Mouse (Mus musculus): ENCODE measurements around the gene Zfp644.
"Not testable (repeated sequence)": the region's sequence is repeated elsewhere in the genome, so short reads cannot be mapped to it uniquely, and the experiment has no call there.

Gene Zfp644

DNA sequence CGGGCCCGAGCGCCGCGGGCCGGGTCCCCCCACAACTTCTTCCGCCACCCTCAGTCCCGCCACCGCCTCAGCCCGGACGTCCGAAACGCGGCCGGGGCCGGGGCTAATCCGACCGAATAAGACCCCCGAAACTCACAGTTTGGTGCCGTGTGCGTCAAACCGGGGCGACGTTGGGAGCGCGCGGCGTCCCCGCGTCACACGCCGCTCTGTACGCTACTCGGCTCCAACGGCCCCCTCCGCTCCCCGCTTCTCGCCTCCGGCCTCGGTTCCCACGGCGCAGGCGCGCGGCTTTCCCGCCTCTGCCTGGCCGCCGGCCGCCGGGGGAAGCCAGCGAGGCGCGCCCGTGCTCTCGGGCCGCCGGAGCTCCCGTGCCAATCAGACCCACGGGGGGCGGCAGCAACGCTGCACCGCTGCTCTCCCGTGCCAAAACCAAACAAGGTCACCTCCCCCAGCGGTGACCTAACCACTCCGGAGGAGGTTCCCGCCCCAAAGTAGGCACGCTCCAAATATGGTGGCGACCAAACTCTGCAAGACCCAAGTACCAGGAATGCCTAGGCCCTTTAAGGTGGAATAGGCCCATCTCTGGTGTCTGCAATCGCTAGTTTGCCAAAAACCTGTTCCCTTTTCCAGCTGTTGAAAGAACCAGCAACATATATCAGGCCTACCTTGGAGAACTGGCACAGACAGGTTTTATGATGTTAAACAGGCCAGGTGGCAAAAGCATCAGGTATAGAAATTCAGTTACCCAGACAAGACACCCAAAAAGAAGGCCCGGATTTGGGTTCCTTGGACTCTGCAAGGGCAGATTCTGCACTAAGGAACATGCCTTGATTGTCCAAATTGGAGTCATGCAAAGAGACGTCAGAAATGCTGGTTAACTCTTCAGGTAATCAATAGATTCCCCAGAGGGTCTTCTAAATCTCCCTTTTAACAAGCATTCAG lies at the start of gene Zfp644:
TSS of gene Zfp644 (minus strand) at position 892 of the 942 bp plus-strand sequence.
- DNase-seq = peak; percentile 87

DNA sequence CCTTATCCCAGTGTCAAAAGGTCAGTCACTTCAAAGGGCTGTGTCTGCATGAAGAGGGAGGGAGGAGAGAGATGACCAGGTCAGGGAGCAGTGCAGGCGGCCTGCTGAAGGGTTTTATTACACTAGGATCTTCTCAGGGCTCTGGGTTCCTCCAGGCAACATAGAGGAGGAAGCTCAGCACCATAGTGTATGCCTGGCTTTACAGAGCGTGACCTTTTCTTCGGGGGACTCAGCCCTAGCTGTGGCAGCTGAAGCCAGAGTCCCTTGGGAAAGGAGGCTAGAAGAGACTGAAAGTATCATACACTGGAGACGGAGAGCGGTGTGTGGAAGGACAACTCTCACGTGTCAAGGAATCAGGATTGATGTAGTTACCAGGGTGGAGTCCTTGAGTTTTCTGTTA lies 42.6 kb upstream of the Zfp644 start:
- DNase-seq = no peak

DNA sequence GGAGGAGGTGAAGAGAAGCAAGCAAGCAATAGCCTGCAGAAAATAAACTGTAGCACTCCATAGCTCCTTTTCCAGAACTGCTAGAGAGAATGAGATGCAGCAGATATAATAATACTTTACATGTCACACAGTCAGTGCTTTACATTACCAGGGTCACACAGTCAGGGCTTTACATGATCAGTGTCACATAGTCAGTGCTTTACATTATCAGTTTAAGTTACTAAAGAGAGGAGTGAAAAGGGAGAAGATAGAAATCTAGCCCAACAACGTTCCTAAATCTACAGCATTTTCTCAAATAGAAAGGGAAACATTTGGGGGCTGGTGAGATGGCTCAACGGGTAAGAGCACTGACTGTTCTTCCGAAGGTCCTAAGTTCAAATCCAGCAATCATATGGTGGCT lies 26.4 kb upstream of the Zfp644 start:
- DNase-seq = no peak

DNA sequence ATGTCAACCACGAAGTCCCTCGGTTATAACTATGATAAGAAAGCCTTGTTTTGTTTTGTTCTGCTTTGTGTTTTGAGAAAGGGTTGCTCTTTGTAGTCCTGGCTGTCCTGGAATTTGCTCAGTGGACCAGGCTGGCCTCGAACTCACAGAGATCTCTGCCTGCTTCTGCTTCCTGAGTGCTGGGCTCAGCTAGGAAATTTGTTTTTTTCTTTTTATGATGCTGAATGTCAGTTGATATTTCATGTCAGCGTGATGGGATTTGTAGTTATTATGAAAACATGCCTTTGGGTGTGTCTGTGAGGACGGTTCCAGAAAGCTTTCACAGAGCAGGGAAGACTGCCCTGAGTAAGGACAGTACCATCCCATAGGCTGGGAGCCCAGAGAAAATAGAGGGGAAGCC lies 25.7 kb upstream of the Zfp644 start:
- DNase-seq = no peak

DNA sequence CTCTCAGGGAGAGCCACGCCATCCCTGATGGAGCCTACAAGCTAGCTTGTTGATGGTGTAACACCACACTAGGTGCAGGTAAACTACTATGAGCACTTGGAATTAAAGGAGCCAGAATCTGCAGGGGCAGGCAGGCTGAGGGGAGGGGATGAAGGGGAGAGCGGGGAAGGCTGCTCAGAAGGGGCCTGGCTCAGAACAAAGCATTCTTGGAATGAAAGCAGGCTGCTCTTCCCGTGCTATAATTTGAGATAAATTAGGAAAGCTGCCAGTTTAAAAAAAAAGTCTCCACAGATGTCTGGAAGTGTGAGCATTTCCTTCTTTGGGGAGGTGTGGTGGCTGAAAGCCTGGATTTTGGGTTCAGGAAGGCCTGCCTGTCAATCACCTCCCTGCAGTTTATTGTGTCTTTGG lies 14.8 kb upstream of the Zfp644 start:
- no peak for DNase-seq

DNA sequence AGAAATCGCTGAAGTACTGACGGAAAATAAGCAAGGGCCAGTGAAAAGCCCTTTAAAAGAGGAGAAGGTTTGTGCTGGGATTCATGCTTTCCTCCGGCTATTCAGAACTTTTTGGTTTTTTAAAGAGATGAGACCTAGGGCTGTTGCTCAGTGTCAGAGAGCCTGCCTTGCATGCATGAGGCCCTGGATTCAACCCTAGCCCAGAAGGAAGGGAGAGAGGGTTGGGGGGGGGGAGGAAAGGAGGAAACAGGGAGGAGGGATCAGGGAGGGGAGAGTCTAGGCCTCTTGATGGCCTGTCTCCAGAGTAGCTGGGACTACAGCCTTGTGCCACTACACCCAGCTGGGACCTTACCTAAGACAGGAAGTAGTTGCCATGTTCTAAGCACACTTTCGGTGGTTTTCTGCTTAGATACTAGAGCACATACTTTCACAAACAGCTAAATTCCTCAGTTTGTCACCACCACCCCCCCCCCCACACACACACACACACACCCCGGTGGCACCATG lies 14.2 kb upstream of the Zfp644 start:
- no peak for DNase-seq

DNA sequence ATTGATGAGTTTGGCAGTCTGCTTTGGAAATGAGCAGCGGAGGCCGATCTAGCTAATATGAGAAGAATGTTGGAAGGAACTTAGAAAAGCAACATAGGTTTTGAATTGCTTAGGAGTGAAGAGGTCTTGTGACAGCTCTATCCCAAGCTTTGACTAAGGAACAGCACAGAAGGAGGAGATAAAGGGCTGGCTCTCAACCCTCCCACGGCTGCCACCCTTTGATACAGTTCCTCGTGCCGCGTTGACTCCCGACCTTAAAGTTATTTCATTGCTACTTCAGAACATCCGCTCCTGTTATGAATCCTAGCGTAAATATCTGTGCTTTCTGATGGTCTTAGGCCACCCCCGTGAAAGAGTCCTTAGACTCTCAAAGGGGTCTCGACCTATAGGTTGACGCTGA lies 13.5 kb upstream of the Zfp644 start:
- peak; percentile 79 for DNase-seq

DNA sequence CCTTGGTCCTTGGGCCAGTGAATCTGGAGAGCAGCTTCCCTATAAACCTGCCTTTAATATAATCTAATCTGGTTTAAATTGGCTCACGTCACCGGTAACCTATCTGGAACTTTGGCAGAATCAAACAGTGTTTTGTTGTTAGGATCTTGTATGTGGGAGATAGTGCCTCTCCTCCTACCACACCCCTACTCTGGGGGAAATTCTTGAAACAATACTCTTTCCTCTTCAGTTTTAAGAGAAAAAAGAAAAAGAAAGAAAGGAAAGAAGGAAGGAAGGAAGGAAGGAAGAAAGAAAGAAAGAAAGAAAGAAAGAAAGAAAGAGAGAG lies 13.0 kb upstream of the Zfp644 start:
- no peak for DNase-seq

DNA sequence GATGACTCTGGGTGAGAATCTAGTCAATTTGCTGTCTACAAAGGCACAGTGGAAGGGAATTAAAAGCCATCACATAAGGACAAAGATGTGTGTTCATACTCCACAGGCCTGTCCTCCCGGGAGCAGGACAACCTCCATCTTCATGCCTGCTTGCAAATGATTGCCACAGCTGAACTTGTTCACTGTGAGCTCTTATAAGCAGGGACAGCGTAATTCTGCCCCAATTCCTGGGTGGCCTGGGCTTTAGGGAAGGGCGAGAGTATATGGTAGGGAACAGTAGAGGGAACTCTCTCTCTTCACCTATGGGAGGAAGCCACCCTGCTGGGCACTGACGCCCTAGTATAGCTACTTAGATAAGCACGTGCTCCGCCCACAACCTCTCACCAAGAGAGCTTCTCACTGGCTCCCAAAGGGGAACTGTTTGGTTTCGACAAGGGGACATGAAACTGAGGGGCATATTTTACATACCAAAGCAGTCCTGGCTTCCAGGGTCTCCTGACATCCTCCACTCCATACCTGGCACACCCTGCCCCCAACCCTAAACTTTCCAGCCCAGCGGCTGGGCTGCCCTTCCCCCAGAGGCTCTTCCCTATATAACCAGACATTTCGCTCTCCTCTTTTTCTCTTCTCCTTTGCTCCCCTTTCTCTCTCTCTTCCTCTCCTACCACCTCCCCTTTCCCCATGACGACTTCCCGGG lies 12.4 kb upstream of the Zfp644 start:
- DNase-seq = peak; percentile 90

DNA sequence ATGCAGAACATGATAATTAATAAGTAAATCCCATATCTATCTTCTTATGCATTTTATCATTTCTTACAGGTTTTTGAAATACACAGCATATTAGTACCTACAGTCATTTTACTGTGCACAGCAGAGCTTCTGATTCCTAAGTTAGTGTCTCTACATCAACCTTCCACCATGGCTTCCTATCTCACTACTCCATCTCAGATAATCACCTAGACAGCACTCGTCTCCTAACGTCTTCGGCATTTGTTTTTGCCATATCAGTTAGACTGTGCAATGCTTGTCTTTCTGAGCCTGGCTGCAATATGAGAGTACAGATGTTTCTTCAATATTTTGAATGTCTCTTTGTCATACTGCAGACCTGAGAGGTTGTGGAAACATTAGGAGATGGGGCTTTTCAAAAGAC lies 9.3 kb upstream of the Zfp644 start:
- DNase-seq = no peak

DNA sequence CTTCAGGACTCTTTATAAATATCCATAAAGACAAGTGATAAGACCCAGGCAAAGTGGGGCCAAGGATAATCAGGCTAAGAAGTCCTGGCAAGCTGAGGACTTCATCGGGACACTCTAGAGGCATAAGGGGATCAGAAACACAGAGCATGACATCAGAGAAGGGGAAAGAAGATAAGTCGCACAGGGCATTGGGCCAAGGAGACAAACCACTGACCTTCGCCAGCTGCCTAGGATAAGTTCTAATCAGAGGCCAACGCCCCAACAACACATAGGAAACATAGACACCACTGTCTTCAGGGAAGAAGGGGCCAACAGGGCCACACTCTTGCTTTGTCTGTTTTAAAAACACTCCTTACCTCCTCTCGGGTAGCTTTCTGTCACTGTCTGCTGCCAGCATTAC lies 8.1 kb upstream of the Zfp644 start:
- peak; percentile 72 for DNase-seq

DNA sequence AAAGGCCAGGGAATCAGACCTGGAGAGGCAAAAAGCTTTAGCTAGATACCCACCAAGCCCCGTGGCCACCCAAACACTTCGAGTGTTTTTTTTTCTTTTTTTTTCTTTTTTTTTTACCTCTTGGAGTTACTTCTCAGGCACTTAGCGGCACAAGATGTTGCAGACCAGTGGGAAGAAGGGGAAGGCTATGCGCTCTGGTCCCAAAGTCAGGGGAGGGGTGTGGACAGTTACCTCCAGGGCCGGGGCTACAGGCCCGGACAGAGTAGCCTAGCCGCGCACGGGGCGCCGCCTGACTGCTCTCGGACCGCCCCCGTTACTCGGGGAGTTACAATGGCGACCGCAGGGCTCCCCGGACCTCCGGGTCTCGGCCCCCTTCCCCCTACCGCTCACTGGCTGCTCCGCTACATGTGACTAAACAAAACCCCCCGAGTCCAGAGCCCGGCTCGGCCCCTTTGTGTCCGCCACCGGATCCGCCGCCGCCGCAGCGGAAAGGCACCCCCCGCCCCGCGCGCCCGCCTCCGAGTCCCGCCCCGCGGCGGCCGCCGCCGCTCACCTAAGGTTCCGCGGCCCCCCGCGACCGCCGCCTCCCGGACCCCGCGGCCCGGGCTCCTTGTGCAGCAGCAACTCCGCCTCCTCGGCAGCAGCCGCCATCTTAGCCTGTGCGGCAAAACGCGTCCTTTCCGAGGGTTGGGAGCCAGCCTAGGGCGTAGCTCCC lies 1.2 kb downstream of the Zfp644 start:
- DNase-seq = peak; percentile 77

DNA sequence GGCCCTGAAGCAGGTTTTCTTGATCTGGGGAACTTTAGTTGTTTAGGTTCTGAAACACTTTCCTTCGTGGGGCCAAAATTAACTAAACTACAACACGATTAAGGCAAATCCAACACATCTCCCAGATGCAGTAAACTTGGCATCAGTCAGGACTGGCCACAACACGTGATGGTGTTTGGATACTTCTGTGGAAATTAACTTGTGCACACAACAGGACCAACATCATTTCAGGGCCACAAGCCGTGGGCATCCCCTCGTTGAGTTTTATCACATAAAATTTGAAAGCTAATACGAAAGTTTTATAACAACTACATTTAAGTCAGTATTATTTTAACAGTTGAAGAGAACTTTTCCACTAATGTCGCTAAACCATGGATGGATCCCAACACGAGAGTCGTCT lies 1.9 kb downstream of the Zfp644 start:
- DNase-seq = no peak

DNA sequence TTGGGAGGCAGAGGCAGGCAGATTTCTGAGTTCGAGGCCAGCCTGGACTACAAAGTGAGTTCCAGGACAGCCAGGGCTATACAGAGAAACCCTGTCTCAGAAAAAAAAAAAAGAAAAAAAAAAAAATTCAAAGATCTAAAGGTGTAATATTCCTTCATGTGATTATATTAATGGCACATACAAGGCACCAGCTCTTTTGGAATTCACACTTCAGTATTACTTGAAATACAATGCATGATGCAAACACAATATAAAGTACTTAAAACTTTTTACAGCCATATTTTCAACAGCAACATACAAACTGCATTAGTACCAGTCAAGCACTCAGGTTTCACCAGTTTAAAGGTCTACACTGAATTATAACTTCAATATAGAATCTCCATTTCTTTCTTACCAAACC lies 2.4 kb downstream of the Zfp644 start:
- no peak for DNase-seq

DNA sequence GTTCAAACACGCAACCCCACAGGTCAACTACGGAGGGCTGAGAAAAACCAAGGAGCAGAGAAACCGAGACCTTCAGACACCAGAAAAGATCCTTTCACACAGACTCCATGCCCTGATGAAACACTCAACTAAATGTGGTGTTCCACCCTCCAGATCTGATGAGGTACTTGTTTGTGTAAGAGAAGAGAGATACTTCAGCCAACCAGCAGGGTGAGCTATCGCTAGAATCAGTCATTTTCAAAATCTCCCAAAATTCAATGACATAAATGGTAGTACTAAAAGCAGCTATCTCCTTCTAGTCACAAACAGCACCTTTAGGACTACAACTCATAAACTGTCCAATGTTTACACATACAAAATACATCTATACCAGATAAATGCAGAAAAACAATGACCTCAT lies 4.1 kb downstream of the Zfp644 start:
- no peak for DNase-seq

DNA sequence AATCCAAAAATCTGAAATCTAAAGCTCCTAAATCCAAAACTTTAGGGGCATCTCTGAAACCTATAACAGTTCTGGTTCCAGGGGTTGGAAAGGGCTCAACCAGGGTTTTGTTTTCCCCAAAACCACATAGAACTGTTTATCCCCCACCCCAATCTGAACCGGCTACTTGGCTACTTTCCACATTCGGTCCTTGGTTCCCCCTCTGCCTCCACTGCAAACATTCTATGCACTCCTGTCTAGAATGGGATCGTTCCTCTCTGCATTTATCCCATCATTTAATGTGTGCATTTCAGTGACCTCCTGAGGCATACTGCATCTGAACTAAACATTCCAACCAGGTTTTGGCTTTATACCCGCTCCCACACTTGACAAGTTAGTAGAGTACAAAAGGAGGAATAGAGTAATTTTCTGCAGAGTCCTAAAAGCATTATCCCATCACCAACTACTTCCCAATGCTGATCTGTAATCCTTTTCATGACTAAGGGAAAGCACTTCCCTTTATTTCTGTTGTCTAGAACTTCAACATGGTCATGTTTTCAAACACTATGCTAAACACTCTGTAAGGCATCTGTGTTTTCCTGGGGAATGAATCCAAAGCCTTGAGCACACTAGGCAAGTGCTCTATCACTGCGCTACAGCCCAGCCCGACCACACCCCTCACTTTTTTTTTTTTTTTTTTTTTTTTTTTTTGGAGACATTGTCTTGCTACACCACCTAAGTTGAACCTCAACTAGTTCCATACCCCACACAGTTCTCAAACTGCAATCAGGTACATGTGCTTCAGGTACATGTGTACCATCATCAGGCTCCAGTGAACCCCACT lies 16.2 kb downstream of the Zfp644 start:
- DNase-seq = no peak

DNA sequence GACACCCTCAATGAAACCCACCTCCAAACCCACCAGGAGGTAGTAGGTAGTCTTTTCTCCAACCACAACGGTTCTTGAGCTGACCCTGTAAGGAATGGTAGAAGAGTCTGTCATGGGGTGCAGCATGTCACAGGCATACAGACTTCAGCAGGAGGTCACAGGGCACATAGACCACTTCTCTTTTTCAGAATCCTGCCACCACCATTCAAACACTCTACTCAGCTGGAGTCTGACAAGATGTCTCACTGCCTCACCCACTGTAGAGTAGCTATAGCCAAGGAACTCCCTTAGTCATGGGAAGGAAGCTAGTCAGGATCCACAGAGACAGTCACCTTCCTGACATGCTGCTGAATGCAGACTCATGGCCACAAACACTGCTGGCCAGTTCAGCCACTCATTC lies 17.4 kb downstream of the Zfp644 start:
- DNase-seq = no peak

DNA sequence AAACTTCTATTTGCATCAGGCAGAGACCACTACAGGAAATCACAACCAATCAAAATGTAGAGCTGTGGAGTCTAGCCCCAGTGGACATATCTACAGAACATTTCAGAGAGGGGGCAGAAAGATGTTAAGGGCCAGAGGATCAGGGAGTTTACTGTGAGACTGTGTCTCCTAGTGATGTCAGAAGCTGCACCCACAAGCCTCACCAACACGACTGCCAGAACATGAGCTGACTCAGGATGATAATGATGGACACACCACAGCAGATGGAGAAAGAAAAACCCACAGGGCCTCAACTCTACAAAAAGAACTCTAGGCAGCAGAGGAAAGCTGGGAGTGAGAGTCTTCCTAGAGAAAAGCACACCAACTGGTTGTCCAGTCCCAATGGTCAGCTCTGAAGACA lies 18.3 kb downstream of the Zfp644 start:
- not testable (repeated sequence) for DNase-seq

DNA sequence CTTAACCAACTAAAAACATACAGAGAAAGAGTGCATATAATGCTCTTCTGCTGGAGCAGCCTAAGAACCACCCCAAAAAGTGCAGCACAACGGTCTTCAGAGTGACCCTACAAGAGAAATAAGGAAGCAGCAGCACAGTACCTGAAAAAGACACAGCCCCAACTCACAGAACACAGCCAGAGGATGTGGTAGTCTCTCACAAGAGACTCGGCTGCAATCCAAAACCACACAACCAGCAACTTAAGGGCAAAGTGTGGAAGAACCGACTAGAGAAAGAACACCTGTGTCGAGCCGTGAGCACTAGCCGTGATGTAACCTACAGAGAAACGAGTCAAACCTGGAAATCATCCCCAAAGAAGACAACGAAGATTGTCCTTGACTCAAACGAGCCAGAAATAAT lies 20.3 kb downstream of the Zfp644 start:
- DNase-seq = no peak

DNA sequence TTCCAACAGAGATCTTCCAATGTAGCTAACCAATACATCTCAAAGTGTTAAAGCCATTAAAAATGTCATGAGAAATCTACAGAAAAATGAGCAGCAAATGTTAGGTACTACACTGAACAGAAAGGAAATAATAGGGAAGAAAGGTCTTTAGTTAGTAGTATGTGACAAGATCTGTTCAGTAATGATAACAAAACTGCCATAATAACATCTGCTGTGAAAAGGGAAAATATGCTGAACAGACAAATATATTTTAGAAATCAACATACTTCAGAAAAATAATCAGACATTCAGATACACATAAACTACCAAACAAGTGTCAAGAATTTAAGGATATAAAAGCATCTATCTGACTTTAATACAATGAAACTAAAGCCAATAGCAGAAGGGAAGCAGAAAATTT lies 24.5 kb downstream of the Zfp644 start:
- DNase-seq = no peak

DNA sequence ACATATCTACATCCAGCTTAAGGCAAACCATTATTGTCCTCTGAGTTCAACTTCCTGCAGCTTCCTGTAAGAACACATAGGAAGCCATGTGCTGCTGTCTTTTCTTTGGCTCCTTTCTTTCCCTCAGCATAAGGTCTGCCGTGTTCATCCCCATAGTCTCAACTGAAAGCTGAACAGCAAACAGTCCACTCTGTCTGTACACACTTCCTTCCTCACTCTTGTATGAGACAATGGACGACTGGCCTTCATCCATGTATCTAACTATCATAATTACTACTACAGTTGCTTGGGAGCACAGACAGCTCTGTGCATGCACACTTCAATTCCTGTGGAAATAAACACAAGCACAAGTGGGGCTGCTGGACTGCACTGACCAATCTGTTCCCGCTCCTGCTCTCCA lies 25.2 kb downstream of the Zfp644 start:
- DNase-seq = no peak

DNA sequence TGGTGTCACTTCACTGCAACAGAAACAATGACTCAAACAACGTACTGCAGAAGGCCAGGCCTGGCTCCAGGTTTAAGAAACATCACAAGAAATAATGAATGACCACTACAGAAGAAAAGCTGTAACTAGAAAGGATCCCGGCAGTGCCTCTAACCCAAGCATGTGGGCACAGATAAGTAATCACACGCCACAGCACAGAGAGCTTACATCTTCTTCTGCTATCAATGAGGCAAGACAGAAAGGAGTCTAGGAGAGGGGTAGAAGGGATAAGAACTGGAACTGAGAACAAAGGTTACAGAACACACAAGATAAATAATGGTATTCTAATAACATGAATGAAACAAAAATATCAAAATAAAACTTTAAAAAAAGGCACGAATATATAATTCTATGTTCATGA lies 32.2 kb downstream of the Zfp644 start:
- DNase-seq = peak; percentile 46

DNA sequence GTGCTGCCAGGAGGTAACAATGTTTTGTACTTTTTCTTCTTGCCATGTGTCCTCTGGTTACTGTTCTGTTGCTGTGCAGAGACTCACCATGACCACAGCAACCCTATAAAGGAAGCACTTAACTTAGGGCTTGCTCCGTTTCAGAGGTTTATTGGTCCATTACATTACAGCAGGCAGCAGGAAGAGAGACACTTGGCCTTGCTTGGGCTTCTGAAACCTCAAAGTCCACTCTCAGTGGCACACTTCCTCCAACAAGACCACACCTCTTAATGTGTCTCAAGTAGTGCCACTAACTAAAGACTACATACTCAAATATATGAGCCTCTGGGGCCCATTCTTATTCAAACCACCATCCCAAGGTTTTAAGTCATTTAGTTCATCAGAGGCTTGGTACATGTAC lies 36.2 kb downstream of the Zfp644 start:
- DNase-seq = no peak

All from liver (tissue).